Mouse (Mus musculus): ENCODE measurements around the gene Ctcf. TPM values are rescaled to one million over a fixed set of nuclear protein-coding genes. Genes with fewer than 3 reads are reported as not detected.
"Not testable (repeated sequence)": the region's sequence is repeated elsewhere in the genome, so short reads cannot be mapped to it uniquely, and the experiment has no call there.

Ctcf gene
- polyA plus RNA-seq, 1 experiment: 30.2 TPM

DNA sequence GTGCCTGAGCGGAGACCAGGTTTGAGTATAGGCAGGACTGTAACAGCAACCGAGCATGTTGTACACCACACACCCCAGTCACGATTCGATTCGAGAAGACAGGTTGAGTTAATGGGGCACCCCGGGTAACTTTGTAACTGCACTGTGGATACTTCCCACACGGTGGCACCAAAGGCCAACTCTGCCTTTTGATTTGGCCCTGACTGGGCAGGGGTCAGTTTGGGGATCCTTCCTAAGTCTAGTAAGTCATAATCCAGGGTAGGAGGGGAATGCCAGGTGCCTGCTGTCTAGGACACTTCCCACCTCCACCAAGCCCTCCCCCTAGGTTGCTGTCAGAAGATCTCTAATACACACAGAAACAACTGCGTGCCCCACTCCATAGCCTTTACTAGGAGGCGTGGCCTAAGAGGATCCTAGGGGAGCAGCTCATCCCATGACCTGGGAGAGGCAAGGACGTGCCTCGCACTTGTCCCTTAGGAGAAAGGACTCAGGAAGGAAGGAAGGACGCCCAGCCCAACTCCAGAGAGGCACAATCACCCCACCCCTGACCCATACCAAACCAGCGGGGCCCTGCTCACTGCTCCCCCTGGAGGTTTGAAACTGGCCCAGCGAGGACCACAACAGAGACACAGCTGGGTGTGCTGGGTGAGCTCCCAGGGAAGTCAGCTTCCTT, 39.9 kb upstream of the Ctcf start:
- Histone ChIP-seq H3K79me3 (ENCODE audit: low read depth) (no peaks in the 10 kb centered on the region), H3ac (ENCODE audit: control insufficient read depth, insufficient read length, low read depth) (peak overlapping the region; percentile 30), H3K4me3 (ENCODE audit: insufficient read depth, poor library complexity, severe bottlenecking) (no peak overlapping the region), H3K27me3 (ENCODE audit: control insufficient read depth, insufficient read depth, insufficient read length) (no peaks in the 10 kb centered on the region), H3K36me3 (ENCODE audit: control insufficient read depth, insufficient read depth) (no peaks in the 10 kb centered on the region), H3K79me2 (ENCODE audit: control insufficient read depth, insufficient read depth) (peaks cover 14% of the 10 kb centered on the region)
- no peak for TF ChIP-seq CEBPB (IDR thresholded peaks at IDR 0.05; ENCODE audit: low read depth)
- TF ChIP-seq CTCF (IDR thresholded peaks at IDR 0.05; ENCODE audit: control insufficient read depth, insufficient read depth, insufficient read length): peak; percentile 70
- TF ChIP-seq FOSL1 (IDR thresholded peaks at IDR 0.05; ENCODE audit: insufficient read depth, low read length, poor library complexity, severe bottlenecking): no peak

DNA sequence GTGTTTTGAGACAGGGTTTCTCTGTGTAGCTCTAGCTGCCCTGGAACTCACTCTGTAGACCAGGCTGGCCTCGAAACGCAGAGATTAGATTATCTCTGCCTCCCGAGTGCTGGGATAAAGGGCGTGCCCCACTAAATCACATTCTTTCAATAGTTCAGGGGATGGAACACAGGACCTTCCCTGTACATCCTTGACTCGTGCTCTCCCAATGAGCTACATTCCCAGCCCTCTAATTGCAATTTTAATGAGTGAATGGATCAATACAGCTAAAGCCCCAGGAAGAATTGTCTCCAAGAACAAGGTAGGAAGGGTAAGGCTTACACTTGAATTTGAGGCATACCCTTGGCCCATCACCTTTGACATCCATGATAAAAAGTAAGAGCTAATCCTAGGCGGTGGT, 37.6 kb upstream of the Ctcf start:
- no peak overlapping the region for H3K4me3 ChIP-seq (ENCODE audit: insufficient read depth, poor library complexity, severe bottlenecking)
- H3K79me2 ChIP-seq (ENCODE audit: control insufficient read depth, insufficient read depth): peaks cover 14% of the 10 kb centered on the region
- no peaks in the 10 kb centered on the region for H3K36me3 ChIP-seq (ENCODE audit: control insufficient read depth, insufficient read depth)
- H3K79me3 ChIP-seq (ENCODE audit: low read depth): no peaks in the 10 kb centered on the region
- no peaks in the 10 kb centered on the region for H3K27me3 ChIP-seq (ENCODE audit: control insufficient read depth, insufficient read depth, insufficient read length)
- no peak overlapping the region for H3ac ChIP-seq (ENCODE audit: control insufficient read depth, insufficient read length, low read depth)
- no peak for TF ChIP-seq CEBPB (IDR thresholded peaks at IDR 0.05; ENCODE audit: low read depth)
- no peak for TF ChIP-seq MAX (IDR thresholded peaks at IDR 0.05)
- no peak for TF ChIP-seq FOSL1 (IDR thresholded peaks at IDR 0.05; ENCODE audit: insufficient read depth, low read length, poor library complexity, severe bottlenecking)
- TF ChIP-seq CTCF (IDR thresholded peaks at IDR 0.05; ENCODE audit: control insufficient read depth, insufficient read depth, insufficient read length): no peak
- TF ChIP-seq MYOG (IDR thresholded peaks at IDR 0.05; ENCODE audit: control insufficient read depth, extremely low read depth, insufficient read length): no peak
- no peak for TF ChIP-seq MYOD1 (IDR thresholded peaks at IDR 0.05; ENCODE audit: control insufficient read depth, insufficient read length, low read depth)
- TF ChIP-seq USF1 (IDR thresholded peaks at IDR 0.05; ENCODE audit: low read depth): no peak

DNA sequence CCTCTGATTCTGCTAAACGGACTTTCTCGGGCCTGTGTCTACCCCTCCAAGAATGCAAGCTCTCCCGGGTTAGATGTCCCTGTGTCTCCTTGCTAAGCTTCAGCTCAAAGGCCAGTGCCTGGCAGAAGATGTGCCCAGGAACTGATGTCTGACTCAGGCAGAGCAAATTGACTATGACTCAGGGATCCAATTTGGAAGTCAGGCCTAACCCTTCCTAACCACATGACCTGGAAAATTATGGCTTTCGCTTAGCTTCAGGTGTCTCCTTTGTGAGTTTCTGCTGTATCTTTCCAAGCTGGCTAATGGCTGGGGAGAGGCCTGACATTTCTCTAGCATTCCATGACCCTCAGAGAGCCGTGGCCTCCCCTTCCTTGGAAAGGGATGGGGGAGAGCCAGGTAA, 35.1 kb upstream of the Ctcf start:
- peaks cover 2% of the 10 kb centered on the region for H3K79me3 ChIP-seq (ENCODE audit: low read depth)
- no peaks in the 10 kb centered on the region for H3K36me3 ChIP-seq (ENCODE audit: control insufficient read depth, insufficient read depth)

DNA sequence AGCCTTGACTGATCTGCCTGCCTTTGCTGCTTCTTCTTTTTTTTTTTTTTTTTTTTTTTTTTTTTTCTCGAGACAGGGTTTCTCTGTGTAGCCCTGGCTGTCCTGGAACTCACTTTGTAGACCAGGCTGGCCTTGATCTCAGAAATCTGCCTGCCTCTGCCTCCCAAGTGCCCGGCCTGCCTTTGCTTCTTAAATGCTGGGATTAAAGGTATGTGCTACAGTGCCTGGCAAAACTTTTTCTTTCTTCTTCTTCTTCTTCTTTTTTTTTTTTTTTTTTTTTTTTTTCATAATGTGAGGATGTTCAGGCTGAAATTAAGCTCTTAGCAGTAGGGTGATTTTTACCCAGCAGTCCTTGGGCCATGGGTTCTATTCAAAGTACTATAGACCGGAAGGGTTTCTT, 33.8 kb upstream of the Ctcf start:
- Histone ChIP-seq H3K79me2 (ENCODE audit: control insufficient read depth, insufficient read depth) (peaks cover 22% of the 10 kb centered on the region), H3K79me3 (ENCODE audit: low read depth) (peaks cover 10% of the 10 kb centered on the region)
- not testable (repeated sequence) for H3K4me3 ChIP-seq (ENCODE audit: insufficient read depth, poor library complexity, severe bottlenecking); H3ac ChIP-seq (ENCODE audit: control insufficient read depth, insufficient read length, low read depth); H3K36me3 ChIP-seq (ENCODE audit: control insufficient read depth, insufficient read depth); H3K27me3 ChIP-seq (ENCODE audit: control insufficient read depth, insufficient read depth, insufficient read length)

More for the DNA sequence above, 35.1 kb upstream of the Ctcf start:
- peak overlapping the region; percentile 33 for H3ac ChIP-seq (ENCODE audit: control insufficient read depth, insufficient read length, low read depth)
- peaks cover 10% of the 10 kb centered on the region for H3K79me2 ChIP-seq (ENCODE audit: control insufficient read depth, insufficient read depth)
- no peak overlapping the region for H3K4me3 ChIP-seq (ENCODE audit: insufficient read depth, poor library complexity, severe bottlenecking)
- TF ChIP-seq USF1 (IDR thresholded peaks at IDR 0.05; ENCODE audit: low read depth) (peak; percentile 72), FOSL1 (IDR thresholded peaks at IDR 0.05; ENCODE audit: insufficient read depth, low read length, poor library complexity, severe bottlenecking) (no peak)
- H3K27me3 ChIP-seq (ENCODE audit: control insufficient read depth, insufficient read depth, insufficient read length): no peaks in the 10 kb centered on the region

DNA sequence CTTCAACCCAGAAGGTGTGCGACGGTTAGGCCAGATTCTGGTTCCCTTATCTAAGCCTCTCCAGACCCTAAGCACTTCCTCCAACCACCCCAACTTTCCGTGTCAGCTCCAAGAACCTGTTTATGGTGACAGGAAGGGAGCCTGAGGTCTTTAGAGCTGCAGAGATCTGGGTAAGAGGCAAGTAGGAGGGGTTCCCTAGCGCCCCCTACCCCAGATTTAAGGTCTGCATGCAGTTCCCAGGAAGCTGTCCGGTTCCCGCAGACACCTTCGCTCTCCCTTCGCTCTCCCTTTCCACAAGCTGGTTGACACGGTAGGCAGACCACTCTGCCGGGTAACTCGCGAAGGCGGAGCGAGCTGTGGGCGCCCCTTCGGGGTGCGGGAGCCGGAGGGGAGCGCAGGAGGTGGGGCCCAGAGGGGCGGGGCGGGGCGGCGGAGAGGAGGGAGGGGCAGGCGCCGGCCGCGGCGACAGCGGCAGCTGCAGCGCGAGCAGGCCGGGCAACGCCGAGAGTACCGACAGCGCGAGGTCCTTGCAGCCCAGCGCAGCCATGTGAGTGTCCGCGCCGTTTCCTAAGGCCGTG, 31.5 kb upstream of the Ctcf start, which contains the start of gene Ripor1:
Gene Ripor1, plus strand, starts transcription at position 452 of the 578 bp plus-strand sequence.
- peak within 1 kb of the TSS; percentile 99 for H3ac ChIP-seq (ENCODE audit: control insufficient read depth, insufficient read length, low read depth)
- peaks cover 26% of the 10 kb centered on the region for H3K79me3 ChIP-seq (ENCODE audit: low read depth)
- peaks cover 46% of the 10 kb centered on the region for H3K79me2 ChIP-seq (ENCODE audit: control insufficient read depth, insufficient read depth)
- H3K27me3 ChIP-seq (ENCODE audit: control insufficient read depth, insufficient read depth, insufficient read length): no peaks in the 10 kb centered on the region
- H3K36me3 ChIP-seq (ENCODE audit: control insufficient read depth, insufficient read depth): no peaks in the 10 kb centered on the region
- TF ChIP-seq CTCF (IDR thresholded peaks at IDR 0.05; ENCODE audit: control insufficient read depth, insufficient read depth, insufficient read length) (peak; percentile 0), MYOD1 (IDR thresholded peaks at IDR 0.05; ENCODE audit: control insufficient read depth, insufficient read length, low read depth) (peak; percentile 14), CEBPB (IDR thresholded peaks at IDR 0.05; ENCODE audit: low read depth) (no peak)
- peak within 1 kb of the TSS; percentile 68 for H3K4me3 ChIP-seq (ENCODE audit: insufficient read depth, poor library complexity, severe bottlenecking)

DNA sequence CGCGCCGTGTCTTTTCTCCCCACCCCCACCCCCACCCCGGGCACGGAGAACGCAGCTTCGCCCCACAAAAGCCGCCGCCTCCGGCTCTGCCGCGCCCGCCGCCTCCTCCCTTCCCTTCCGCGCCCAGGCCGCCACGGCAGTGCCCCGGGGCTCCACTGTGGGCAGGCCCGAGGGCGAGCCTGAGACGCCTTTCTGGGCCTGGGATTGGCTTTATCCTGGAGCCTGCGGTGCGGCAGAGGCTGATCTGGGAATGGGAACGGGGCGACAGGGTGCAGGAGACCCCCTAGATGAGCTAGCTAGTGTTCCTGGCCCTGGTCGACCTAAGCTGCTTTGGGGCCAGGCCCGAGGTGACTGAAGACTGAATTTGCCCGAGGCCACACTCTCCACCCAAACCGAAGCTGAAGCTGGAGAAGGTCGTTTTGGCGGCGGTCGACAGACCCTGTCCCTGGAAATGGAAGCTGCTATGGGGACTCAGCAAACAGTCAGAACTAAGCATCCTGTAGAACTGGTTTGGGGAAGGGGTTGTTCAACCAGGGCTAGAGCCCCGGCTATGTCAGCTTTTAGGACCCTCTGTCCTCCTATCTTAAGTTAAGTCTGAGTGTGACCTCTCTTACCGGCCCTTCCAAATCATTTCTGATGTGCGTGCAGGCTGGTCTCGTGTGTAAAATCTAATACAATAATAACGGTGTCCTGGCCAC, 30.7 kb upstream of the Ctcf start:
- peak overlapping the region; percentile 68 for H3K4me3 ChIP-seq (ENCODE audit: insufficient read depth, poor library complexity, severe bottlenecking)
- H3K27me3 ChIP-seq (ENCODE audit: control insufficient read depth, insufficient read depth, insufficient read length): no peaks in the 10 kb centered on the region
- peaks cover 31% of the 10 kb centered on the region for H3K79me3 ChIP-seq (ENCODE audit: low read depth)
- TF ChIP-seq MYOD1 (IDR thresholded peaks at IDR 0.05; ENCODE audit: control insufficient read depth, insufficient read length, low read depth) (no peak), FOSL1 (IDR thresholded peaks at IDR 0.05; ENCODE audit: insufficient read depth, low read length, poor library complexity, severe bottlenecking) (no peak), CTCF (IDR thresholded peaks at IDR 0.05; ENCODE audit: control insufficient read depth, insufficient read depth, insufficient read length) (no peak)
- peaks cover 53% of the 10 kb centered on the region for H3K79me2 ChIP-seq (ENCODE audit: control insufficient read depth, insufficient read depth)
- H3K36me3 ChIP-seq (ENCODE audit: control insufficient read depth, insufficient read depth): no peaks in the 10 kb centered on the region
- H3ac ChIP-seq (ENCODE audit: control insufficient read depth, insufficient read length, low read depth): peak overlapping the region; percentile 99
